Mouse (Mus musculus): ENCODE measurements around the gene Btbd35f26. TPM values are rescaled to one million over a fixed set of nuclear protein-coding genes. Genes with fewer than 3 reads are reported as not detected.
"Not testable (repeated sequence)": the region's sequence is repeated elsewhere in the genome, so short reads cannot be mapped to it uniquely, and the experiment has no call there.

Gene Btbd35f26
- polyA plus RNA-seq (2016; fragmentation: Nextera tagmentation; extraction: Ambion mirVana) = not detected in 2 replicates

- not testable (repeated sequence) for ATAC-seq (ENCODE audit: insufficient number of reproducible peaks, insufficient read depth, low FRiP score, low TSS enrichment); H3K4me2 ChIP-seq (replicated peaks); H3K4me1 ChIP-seq; H3K9ac ChIP-seq; H3K36me3 ChIP-seq; H3K27ac ChIP-seq; H3K27me3 ChIP-seq; H3K9me3 ChIP-seq; H3K4me3 ChIP-seq
- no CpG with 5 or more reads among the region's 4 CpGs for WGBS
Measured at GRCm38 (mm10) chrX:31336154-31336553, at the start of gene Btbd35f26. Gene Btbd35f26, plus strand, starts transcription at chrX:31336454.

GRCm38 (mm10) chrX:31341924-31342323 is 5.7 kb downstream of the Btbd35f26 start:
- H3K36me3 ChIP-seq; H3K4me2 ChIP-seq (replicated peaks); H3K4me3 ChIP-seq; H3K27ac ChIP-seq; ATAC-seq (ENCODE audit: insufficient number of reproducible peaks, insufficient read depth, low FRiP score, low TSS enrichment); H3K27me3 ChIP-seq; H3K4me1 ChIP-seq; H3K9ac ChIP-seq; H3K9me3 ChIP-seq: not testable (repeated sequence)
- WGBS = 64% methylated on average over 3 of the region's 4 CpGs

GRCm38 (mm10) chrX:31383818-31384217 is 47.6 kb downstream of the Btbd35f26 start, which contains the start of gene Btbd35f19:
Gene Btbd35f19, minus strand, starts transcription at chrX:31383918.
- ATAC-seq (ENCODE audit: insufficient number of reproducible peaks, insufficient read depth, low FRiP score, low TSS enrichment); H3K4me2 ChIP-seq (replicated peaks); H3K27me3 ChIP-seq; H3K4me1 ChIP-seq; H3K9me3 ChIP-seq; H3K4me3 ChIP-seq; H3K27ac ChIP-seq; H3K9ac ChIP-seq; H3K36me3 ChIP-seq: not testable (repeated sequence)
- no CpG with 5 or more reads among the region's 4 CpGs for WGBS

Other genes starting within 250 kb of the Btbd35f26 start
- not detected in 2 replicates for gene Btbd35f29, start 218.8 kb upstream of the Btbd35f26 start, polyA plus RNA-seq (2016; fragmentation: Nextera tagmentation; extraction: Ambion mirVana)
- gene Spin2f, start 82.6 kb upstream of the Btbd35f26 start, polyA plus RNA-seq (2016; fragmentation: Nextera tagmentation; extraction: Ambion mirVana) = not detected in 2 replicates
- gene Btbd35f19, start 47.5 kb downstream of the Btbd35f26 start, polyA plus RNA-seq (2016; fragmentation: Nextera tagmentation; extraction: Ambion mirVana) = not detected in 2 replicates
- not detected in 2 replicates for gene Gm21883, start 237.8 kb downstream of the Btbd35f26 start, polyA plus RNA-seq (2016; fragmentation: Nextera tagmentation; extraction: Ambion mirVana)

Data from embryonic facial prominence, embryonic 12.5 days (tissue).